Mouse (Mus musculus) forebrain, embryonic 10.5 days (tissue): ENCODE results near the gene Abcg2. TPM values are rescaled to one million over a fixed set of nuclear protein-coding genes. Genes with fewer than 3 reads are reported as not detected.

Experiments used
- DNase-seq: peaks from one replicate; pipeline ENCODE4 v3.0.0-alpha.2; 2017; ENCODE audit warnings: low spot score; ENCODE audit errors: extremely low spot score
- H3K27ac ChIP-seq: fragments of 300-500 bp; sonication (generic); 2 replicates; pipeline ENCODE4 v1.5.1; 2016; ENCODE audit warnings: mild to moderate bottlenecking
- H3K27me3 ChIP-seq: fragments of 300-500 bp; sonication (generic); 2 replicates; pipeline ENCODE4 v1.6.1; 2016; ENCODE audit warnings: mild to moderate bottlenecking; ENCODE audit not compliant: poor library complexity, severe bottlenecking
- H3K36me3 ChIP-seq: fragments of 300-500 bp; sonication (generic); replicated peaks from 2 replicates; pipeline ENCODE4 v1.6.1; 2016; ENCODE audit warnings: mild to moderate bottlenecking, moderate library complexity
- H3K4me1 ChIP-seq: fragments of 300-500 bp; sonication (generic); 2 replicates; pipeline ENCODE4 v1.6.1; 2016
- H3K4me3 ChIP-seq: fragments of 300-500 bp; sonication (generic); 2 replicates; pipeline ENCODE4 v1.5.1; 2016; ENCODE audit warnings: mild to moderate bottlenecking, moderate library complexity
- H3K9me3 ChIP-seq: fragments of 300-500 bp; sonication (generic); 2 replicates; pipeline ENCODE4 v1.6.1; 2016; ENCODE audit warnings: mild to moderate bottlenecking, moderate library complexity
- WGBS: fragments of 180-500 bp; shearing (Covaris S2); methylation state at CpG from one replicate; pipeline ENCODE4 v1.1.7; 2016; 5-methylcytosine and 5-hydroxymethylcytosine counted together
- polyA plus RNA-seq: library from polyadenylated mRNA; unstranded; fragments of >200 nt; fragmentation: Nextera tagmentation; extraction: Ambion mirVana; gene quantifications from 2 replicates; pipeline ENCODE4 v1.2.1, GENCODE M21; 2016

Abcg2 gene
- polyA plus RNA-seq, 1 experiment from 2014 or later, result 51.1 TPM

GRCm38 (mm10) chr6:58606642-58607041 lies 22.3 kb downstream of the Abcg2 start:
- H3K27me3 ChIP-seq, result no peaks in the 10 kb centered on the region
- no peak overlapping the region for H3K4me3 ChIP-seq
- H3K4me1 ChIP-seq, result no peaks in the 10 kb centered on the region
- WGBS, result 85% methylated on average over 4 of the region's 4 CpGs
- no peaks in the 10 kb centered on the region for H3K36me3 ChIP-seq
- DNase-seq, result no peak
- peaks cover 15% of the 10 kb centered on the region; the same call in 1 of the 2 replicates for H3K9me3 ChIP-seq
- no peak overlapping the region for H3K27ac ChIP-seq

DNA sequence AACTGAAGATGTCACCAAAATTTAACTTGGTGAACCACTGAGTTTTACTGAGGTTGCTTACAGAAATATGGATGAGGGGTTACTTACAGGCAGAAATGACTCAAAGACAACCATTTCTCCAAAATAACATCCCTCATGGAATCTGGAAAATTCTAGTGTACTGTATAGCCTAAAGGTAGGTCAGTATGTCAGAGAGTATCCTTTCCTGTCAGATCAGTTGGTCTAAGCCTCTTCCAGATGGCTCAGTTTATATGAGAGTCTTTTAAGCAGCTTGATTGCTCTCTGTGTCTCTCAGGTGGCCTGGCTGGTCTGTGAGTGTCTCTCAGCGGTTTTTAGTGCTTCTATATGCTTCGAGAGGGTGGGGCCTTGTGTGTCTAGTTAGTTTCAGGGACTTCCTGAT lies 24.1 kb downstream of the Abcg2 start:
- WGBS, result 80% methylated on average over 2 of the region's 2 CpGs
- H3K4me1 ChIP-seq, result no peaks in the 10 kb centered on the region
- peaks cover 16% of the 10 kb centered on the region; the same call in 1 of the 2 replicates for H3K9me3 ChIP-seq
- H3K4me3 ChIP-seq, result no peak overlapping the region
- no peak for DNase-seq
- no peaks in the 10 kb centered on the region for H3K27me3 ChIP-seq
- H3K36me3 ChIP-seq, result no peaks in the 10 kb centered on the region
- no peak overlapping the region for H3K27ac ChIP-seq

- no peaks in the 10 kb centered on the region for H3K27me3 ChIP-seq
- H3K27ac ChIP-seq, result no peak overlapping the region
- DNase-seq, result no peak
- no peaks in the 10 kb centered on the region for H3K36me3 ChIP-seq
- no peaks in the 10 kb centered on the region for H3K4me1 ChIP-seq
- peaks cover 16% of the 10 kb centered on the region; the same call in 1 of the 2 replicates for H3K9me3 ChIP-seq
- H3K4me3 ChIP-seq, result no peak overlapping the region
- WGBS, result 83% methylated on average over 6 of the region's 6 CpGs
Measured at GRCm38 (mm10) chr6:58609919-58610759, 25.8 kb downstream of the Abcg2 start.

GRCm38 (mm10) chr6:58610760-58611654 lies 26.7 kb downstream of the Abcg2 start:
- 69% methylated on average over 4 of the region's 4 CpGs for WGBS
- Histone ChIP-seq H3K27ac (no peak overlapping the region), H3K4me3 (no peak overlapping the region), H3K27me3 (no peaks in the 10 kb centered on the region), H3K9me3 (peaks cover 16% of the 10 kb centered on the region; the same call in 1 of the 2 replicates), H3K4me1 (no peaks in the 10 kb centered on the region), H3K36me3 (no peaks in the 10 kb centered on the region)
- peak; percentile 26 for DNase-seq

DNA sequence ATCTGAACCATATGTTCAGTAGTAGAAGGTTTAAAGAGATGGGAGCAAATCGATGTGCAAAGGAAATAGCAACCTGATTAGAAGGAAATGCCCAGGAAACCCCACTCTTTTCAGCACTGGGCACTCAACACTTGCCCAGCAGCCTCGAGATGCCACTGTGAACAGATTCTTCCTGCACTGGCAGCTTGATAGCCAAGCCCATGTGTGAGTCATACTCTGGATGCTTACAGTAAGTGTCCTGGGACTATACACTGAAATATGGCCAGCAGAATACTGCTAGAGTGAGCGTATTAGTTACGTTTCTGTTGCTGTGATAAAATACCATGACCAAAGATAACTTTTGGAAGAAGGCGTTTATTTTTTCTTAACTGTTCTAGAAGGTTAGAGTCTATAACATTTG lies 39.8 kb downstream of the Abcg2 start:
- Histone ChIP-seq H3K27me3 (no peaks in the 10 kb centered on the region), H3K4me1 (no peaks in the 10 kb centered on the region), H3K9me3 (no peaks in the 10 kb centered on the region), H3K4me3 (no peak overlapping the region), H3K27ac (no peak overlapping the region), H3K36me3 (no peaks in the 10 kb centered on the region)
- WGBS, result 86% methylated on average over 5 of the region's 5 CpGs
- DNase-seq, result no peak

GRCm38 (mm10) chr6:58629238-58629637 lies 44.9 kb downstream of the Abcg2 start:
- H3K36me3 ChIP-seq, result no peaks in the 10 kb centered on the region
- H3K4me1 ChIP-seq, result no peaks in the 10 kb centered on the region
- H3K4me3 ChIP-seq, result no peak overlapping the region
- no peak overlapping the region for H3K27ac ChIP-seq
- DNase-seq, result no peak
- 87% methylated on average over 2 of the region's 2 CpGs for WGBS
- H3K9me3 ChIP-seq, result no peaks in the 10 kb centered on the region
- H3K27me3 ChIP-seq, result no peaks in the 10 kb centered on the region

DNA sequence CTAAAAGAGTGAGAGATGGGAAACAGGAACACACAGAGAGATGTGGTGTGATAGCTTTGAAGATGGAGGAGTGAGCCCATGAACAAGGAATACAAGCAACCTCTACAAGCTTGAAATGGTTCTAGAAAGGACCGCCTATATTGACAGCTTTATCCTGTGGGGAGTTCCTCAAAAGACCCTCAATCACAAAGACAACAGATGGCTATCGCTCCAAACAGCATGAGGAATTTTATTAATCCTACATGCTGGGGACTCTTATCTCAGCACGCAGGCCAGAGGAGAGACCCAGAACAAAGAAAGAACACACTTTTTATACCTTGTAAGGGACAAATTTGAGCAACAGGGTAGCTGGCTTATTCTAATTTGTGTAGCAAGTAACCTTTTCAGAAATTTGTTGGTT lies 48.1 kb downstream of the Abcg2 start:
- Histone ChIP-seq H3K4me1 (no peaks in the 10 kb centered on the region), H3K4me3 (no peak overlapping the region), H3K27me3 (no peaks in the 10 kb centered on the region), H3K9me3 (no peaks in the 10 kb centered on the region), H3K27ac (no peak overlapping the region), H3K36me3 (no peaks in the 10 kb centered on the region)
- DNase-seq, result no peak
- WGBS, result 66% methylated on average over 3 of the region's 3 CpGs

DNA sequence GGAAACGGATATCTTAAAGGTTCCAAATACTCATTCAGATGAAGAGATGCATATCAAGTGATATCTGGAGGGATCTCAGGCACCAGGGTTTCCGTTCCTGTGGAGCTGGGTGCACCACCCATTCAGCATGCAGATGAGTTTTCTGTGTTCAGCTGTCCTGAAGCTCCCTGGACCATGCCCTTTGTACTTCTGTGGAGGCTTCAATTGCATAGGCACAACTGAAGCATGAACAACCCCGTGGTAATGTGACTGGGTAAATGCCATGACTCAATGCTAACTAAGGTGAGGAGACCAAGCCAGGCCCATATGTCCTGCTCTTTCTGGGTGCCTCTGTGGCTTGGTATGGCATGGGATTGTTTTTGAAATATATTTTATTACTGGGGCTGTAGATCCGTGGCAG lies 49.4 kb downstream of the Abcg2 start:
- no peak for DNase-seq
- H3K27ac ChIP-seq, result no peak overlapping the region
- no peaks in the 10 kb centered on the region for H3K36me3 ChIP-seq
- no peak overlapping the region for H3K4me3 ChIP-seq
- no peaks in the 10 kb centered on the region for H3K9me3 ChIP-seq
- H3K27me3 ChIP-seq, result no peaks in the 10 kb centered on the region
- H3K4me1 ChIP-seq, result no peaks in the 10 kb centered on the region
- WGBS, result 78% methylated on average over 4 of the region's 4 CpGs

DNA sequence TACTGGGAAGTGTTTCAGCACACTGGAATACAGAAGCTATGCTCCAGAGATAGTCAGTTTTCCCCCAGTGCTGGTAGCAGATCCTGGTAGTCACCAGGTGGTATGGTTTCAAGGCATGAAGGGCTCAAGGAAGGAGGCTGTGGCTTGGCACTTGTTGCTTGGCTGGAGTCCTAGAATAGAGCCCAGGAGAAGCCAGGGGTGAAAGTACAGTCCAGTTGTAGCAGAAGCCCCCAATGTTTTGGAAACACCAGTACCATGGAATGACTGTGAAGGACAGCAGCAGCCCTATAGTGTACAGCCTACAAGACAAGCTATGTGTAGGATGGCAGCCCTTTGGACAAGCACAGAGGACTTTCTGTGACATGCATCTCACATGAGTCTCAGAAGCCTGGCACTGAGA lies 54.2 kb downstream of the Abcg2 start:
- DNase-seq, result no peak
- H3K9me3 ChIP-seq, result no peaks in the 10 kb centered on the region
- H3K4me3 ChIP-seq, result no peak overlapping the region
- no peaks in the 10 kb centered on the region for H3K36me3 ChIP-seq
- H3K27me3 ChIP-seq, result no peaks in the 10 kb centered on the region
- H3K4me1 ChIP-seq, result peaks cover 19% of the 10 kb centered on the region
- no peak overlapping the region for H3K27ac ChIP-seq

DNA sequence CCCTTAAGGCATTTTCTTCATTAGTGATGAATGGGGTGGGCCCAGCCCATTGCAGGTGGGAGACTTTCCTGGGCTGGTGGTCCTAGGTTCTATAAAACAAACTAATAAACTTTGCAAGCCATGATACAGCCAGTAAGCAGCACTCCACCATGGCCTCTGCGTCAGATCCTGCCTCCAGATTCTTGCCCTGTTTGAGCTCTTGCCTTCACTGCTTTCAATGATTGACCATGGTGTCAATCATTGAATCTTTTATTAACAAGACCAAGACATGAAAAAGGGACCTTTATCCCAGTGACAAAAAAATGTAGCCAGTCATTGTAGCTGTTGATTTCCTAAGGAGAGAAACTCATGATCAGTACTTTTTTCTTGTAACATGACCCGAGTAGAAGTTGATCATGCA lies 55.1 kb downstream of the Abcg2 start:
- Histone ChIP-seq H3K27me3 (no peaks in the 10 kb centered on the region), H3K4me3 (no peak overlapping the region), H3K27ac (no peak overlapping the region), H3K36me3 (no peaks in the 10 kb centered on the region), H3K4me1 (peaks cover 19% of the 10 kb centered on the region), H3K9me3 (no peaks in the 10 kb centered on the region)
- WGBS, result 88% methylated on average over 2 of the region's 2 CpGs
- DNase-seq, result no peak

GRCm38 (mm10) chr6:58640333-58641018 lies 56.2 kb downstream of the Abcg2 start:
- no peaks in the 10 kb centered on the region for H3K9me3 ChIP-seq
- DNase-seq, result peak; percentile 82
- H3K27ac ChIP-seq, result peak overlapping the region; percentile 91
- H3K4me3 ChIP-seq, result peak overlapping the region; percentile 79
- peaks cover 19% of the 10 kb centered on the region for H3K4me1 ChIP-seq
- under 1% methylated on average over 50 of the region's 50 CpGs for WGBS
- no peaks in the 10 kb centered on the region for H3K27me3 ChIP-seq
- no peaks in the 10 kb centered on the region for H3K36me3 ChIP-seq

- Histone ChIP-seq H3K27ac (0 out of 2 replicates have a peak overlapping the region, but pooled peaks have one; percentile 91), H3K27me3 (no peaks in the 10 kb centered on the region), H3K9me3 (no peaks in the 10 kb centered on the region), H3K4me1 (peaks cover 19% of the 10 kb centered on the region), H3K4me3 (peak overlapping the region; percentile 79), H3K36me3 (no peaks in the 10 kb centered on the region)
- WGBS, result 60% methylated on average over 11 of the region's 11 CpGs
- no peak for DNase-seq
Measured at GRCm38 (mm10) chr6:58641056-58641799, 56.9 kb downstream of the Abcg2 start.
